Mouse (Mus musculus) intestine, postnatal 0 days (tissue): ENCODE data around the gene Xntrpc. TPM values are rescaled to one million over a fixed set of nuclear protein-coding genes. Genes with fewer than 3 reads are reported as not detected.
A peak's percentile ranks its signal among the peaks of the same experiment; 100 is the strongest.

Experiments
- ATAC-seq: fragments of 200-750 bp; cut with Nextera tagmentation; 2 replicates; pipeline ENCODE4 v1.8.0; 2017; ENCODE audit warnings: mild to moderate bottlenecking, moderate TSS enrichment, moderate library complexity
- H3K27ac ChIP-seq: fragments of 300-500 bp; sonication (generic); 2 replicates; pipeline ENCODE4 v1.5.1; 2014; ENCODE audit warnings: mild to moderate bottlenecking, low read depth, low read length, moderate library complexity
- H3K27me3 ChIP-seq: fragments of 300-500 bp; sonication (generic); replicated peaks from 2 replicates; pipeline ENCODE4 v1.6.1; 2014; ENCODE audit warnings: low read length, mixed read lengths; ENCODE audit not compliant: control insufficient read depth, insufficient read depth
- H3K36me3 ChIP-seq: fragments of 300-500 bp; sonication (generic); 2 replicates; pipeline ENCODE4 v1.6.1; 2014; ENCODE audit warnings: mild to moderate bottlenecking, moderate library complexity; ENCODE audit not compliant: control insufficient read depth, insufficient read depth
- H3K4me1 ChIP-seq: fragments of 300-500 bp; sonication (generic); replicated peaks from 2 replicates; pipeline ENCODE4 v1.6.1; 2014; ENCODE audit warnings: antibody characterized with exemption, low read length, mixed read lengths; ENCODE audit not compliant: control insufficient read depth, insufficient read depth
- H3K4me2 ChIP-seq: fragments of 300-500 bp; sonication (generic); replicated peaks from 2 replicates; pipeline ENCODE4 v1.6.1; 2014; ENCODE audit warnings: low read depth, mild to moderate bottlenecking, moderate library complexity
- H3K4me3 ChIP-seq: fragments of 300-500 bp; sonication (generic); 2 replicates; pipeline ENCODE4 v1.5.1; 2014; ENCODE audit warnings: low read depth, low read length
- H3K9ac ChIP-seq: fragments of 300-500 bp; sonication (generic); 2 replicates; pipeline ENCODE4 v1.6.1; 2014; ENCODE audit warnings: mild to moderate bottlenecking, low read depth, low read length
- H3K9me3 ChIP-seq: fragments of 300-500 bp; sonication (generic); 2 replicates; pipeline ENCODE4 v1.6.1; 2016; ENCODE audit warnings: mixed run types; ENCODE audit not compliant: control insufficient read depth
- CTCF ChIP-seq: sonication (generic); IDR thresholded peaks from 2 replicates; pipeline ENCODE4 v1.5.1; 2016; ENCODE audit warnings: low read depth, mild to moderate bottlenecking, control low read depth, antibody characterized with exemption, moderate library complexity
- WGBS: fragments of 180-500 bp; shearing (Covaris S2); extraction: QIAGEN DNeasy Blood & Tissue Kit; methylation state at CpG from one replicate; pipeline ENCODE4 v1.1.7; 2014; 5-methylcytosine and 5-hydroxymethylcytosine counted together
- polyA plus RNA-seq: library from polyadenylated mRNA; unstranded; fragments of >200 nt; fragmentation: Nextera tagmentation; extraction: Ambion mirVana; gene quantifications from 2 replicates; pipeline ENCODE4 v1.2.1, GENCODE M21; 2015

Gene Xntrpc
- polyA plus RNA-seq, 1 experiment from 2014 or later, result not detected

DNA sequence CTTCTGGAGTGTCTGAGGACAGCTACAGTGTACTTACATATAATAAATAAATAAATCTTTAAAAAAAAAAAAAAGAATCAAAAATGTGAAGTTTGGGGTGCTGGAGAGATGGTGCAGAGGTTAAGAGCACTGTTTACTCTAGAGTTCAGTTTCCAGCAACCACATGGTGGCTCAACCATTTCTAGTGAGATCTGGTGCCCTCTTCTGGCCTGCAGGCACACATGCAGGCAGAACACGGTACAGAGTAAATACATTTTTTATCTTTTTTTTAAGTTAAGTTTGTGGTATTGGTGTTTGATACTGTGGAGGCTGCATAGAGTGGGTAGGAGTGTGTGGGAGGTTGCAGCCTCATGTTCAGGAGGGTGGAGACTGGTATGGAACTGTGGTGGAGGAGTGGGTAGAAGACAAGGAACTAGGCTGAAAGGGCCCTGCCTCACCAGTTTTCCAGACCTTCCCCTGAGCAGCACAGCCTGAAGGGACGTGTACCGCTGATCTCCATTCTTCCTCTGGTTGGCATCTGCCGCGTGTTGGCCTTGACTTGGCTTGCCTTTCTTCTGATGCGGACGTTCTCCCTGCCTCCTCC lies 11.3 kb downstream of the Xntrpc start:
- WGBS, result 78% methylated on average over 7 of the region's 7 CpGs
- no peak for ATAC-seq

DNA sequence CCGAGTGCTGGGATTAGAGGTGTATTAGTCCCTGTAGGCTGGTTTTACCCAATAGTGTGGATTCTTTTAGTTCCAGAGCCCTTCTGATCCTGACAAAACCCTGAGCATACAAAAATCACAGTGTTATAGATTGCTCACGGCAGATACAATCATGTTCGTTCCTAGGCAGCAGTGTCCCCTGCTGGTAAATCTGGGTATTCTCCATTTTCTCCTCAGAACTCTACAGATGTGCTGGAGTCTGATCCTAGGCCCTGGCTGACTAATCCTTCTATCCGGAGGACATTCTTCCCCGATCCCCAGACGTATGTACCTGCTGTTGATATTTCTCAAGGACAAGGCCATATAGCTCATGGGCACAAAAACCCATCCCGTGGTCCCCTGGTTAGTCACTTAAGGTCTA lies 13.0 kb downstream of the Xntrpc start:
- ATAC-seq, result no peak
- Histone ChIP-seq H3K4me3 (no peak overlapping the region), H3K27me3 (no peaks in the 10 kb centered on the region), H3K4me2 (no peak overlapping the region), H3K9me3 (no peaks in the 10 kb centered on the region), H3K4me1 (no peaks in the 10 kb centered on the region), H3K36me3 (peaks cover 63% of the 10 kb centered on the region), H3K9ac (no peak overlapping the region), H3K27ac (no peak overlapping the region)
- 69% methylated on average over 7 of the region's 7 CpGs for WGBS
- TF ChIP-seq CTCF, result peak; percentile 90

More for the DNA sequence above, 11.3 kb downstream of the Xntrpc start:
- no peak overlapping the region for H3K9ac ChIP-seq
- H3K36me3 ChIP-seq, result peaks cover 63% of the 10 kb centered on the region
- no peaks in the 10 kb centered on the region for H3K4me1 ChIP-seq
- peak; percentile 76 for TF ChIP-seq CTCF
- H3K27ac ChIP-seq, result no peak overlapping the region
- no peak overlapping the region for H3K4me2 ChIP-seq
- no peaks in the 10 kb centered on the region for H3K9me3 ChIP-seq
- no peak overlapping the region for H3K4me3 ChIP-seq
- no peaks in the 10 kb centered on the region for H3K27me3 ChIP-seq

- H3K9ac ChIP-seq, result no peak overlapping the region
- peaks cover 53% of the 10 kb centered on the region for H3K36me3 ChIP-seq
- 83% methylated on average over 8 of the region's 8 CpGs for WGBS
These were observed 14.8 kb downstream of the Xntrpc start for GRCm38 (mm10) chr7:102080311-102080710.

DNA sequence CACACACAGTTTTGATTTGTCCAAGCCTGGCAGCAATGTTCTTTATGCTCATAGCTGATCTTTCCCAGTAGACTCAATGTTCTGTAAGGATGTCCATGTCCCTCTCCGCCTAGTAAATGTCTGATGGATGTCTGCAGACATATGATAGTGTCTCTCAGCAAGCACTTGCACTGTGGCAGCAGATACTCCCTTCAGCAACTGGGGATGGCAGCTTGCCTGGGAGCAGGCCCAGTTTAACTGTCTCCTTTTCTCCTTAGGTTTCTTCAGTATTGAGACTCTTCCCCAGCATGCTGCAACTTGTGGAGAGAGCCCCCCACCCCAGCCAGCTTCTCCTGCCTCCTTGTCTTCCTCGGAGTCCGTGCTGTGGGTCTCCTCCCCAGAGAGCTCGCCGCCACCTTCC lies 16.3 kb downstream of the Xntrpc start:
- H3K9me3 ChIP-seq, result no peaks in the 10 kb centered on the region
- no peaks in the 10 kb centered on the region for H3K4me1 ChIP-seq
- H3K27me3 ChIP-seq, result no peaks in the 10 kb centered on the region
- ATAC-seq, result no peak
- H3K4me3 ChIP-seq, result no peak overlapping the region
- no peak for TF ChIP-seq CTCF
- H3K4me2 ChIP-seq, result no peak overlapping the region
- no peak overlapping the region for H3K27ac ChIP-seq
- WGBS, result 96% methylated on average over 5 of the region's 5 CpGs
- H3K9ac ChIP-seq, result no peak overlapping the region
- peaks cover 46% of the 10 kb centered on the region for H3K36me3 ChIP-seq

More at GRCm38 (mm10) chr7:102080311-102080710, 14.8 kb downstream of the Xntrpc start:
- no peak for ATAC-seq
- H3K27ac ChIP-seq, result no peak overlapping the region
- H3K4me2 ChIP-seq, result no peak overlapping the region
- H3K4me3 ChIP-seq, result no peak overlapping the region
- H3K4me1 ChIP-seq, result no peaks in the 10 kb centered on the region
- TF ChIP-seq CTCF, result no peak
- no peaks in the 10 kb centered on the region for H3K27me3 ChIP-seq
- H3K9me3 ChIP-seq, result no peaks in the 10 kb centered on the region

DNA sequence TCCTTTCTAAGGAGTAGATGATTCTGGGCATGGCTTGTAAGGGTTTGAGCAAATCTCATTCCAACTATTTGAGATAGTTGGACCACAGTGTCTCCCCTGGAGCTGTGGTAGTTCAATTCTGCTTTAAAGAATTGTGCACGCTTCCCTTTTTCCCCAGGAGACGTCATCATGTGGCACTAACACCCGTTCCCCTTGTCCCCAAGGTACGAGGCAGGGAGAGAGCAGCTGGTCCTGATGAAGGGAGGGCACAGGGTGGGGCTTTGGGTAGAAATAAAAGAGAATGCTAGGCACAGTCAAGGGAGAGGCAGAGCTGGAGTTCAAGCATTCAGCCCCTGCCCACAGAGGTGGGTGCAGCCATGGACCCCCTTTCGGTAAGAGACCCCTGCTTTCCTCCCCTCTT lies 17.3 kb downstream of the Xntrpc start, which contains the start of gene Trpc2:
TSS of gene Trpc2 (plus strand) at position 301 of the 400 bp plus-strand sequence.
- TF ChIP-seq CTCF, result no peak
- 75% methylated on average over 5 of the region's 5 CpGs for WGBS
- Histone ChIP-seq H3K36me3 (peaks cover 40% of the 10 kb centered on the region), H3K27me3 (no peaks in the 10 kb centered on the region), H3K9ac (no peak within 1 kb of the TSS), H3K4me3 (no peak within 1 kb of the TSS), H3K9me3 (no peaks in the 10 kb centered on the region), H3K27ac (no peak within 1 kb of the TSS), H3K4me1 (no peaks in the 10 kb centered on the region), H3K4me2 (no peak within 1 kb of the TSS)
- ATAC-seq, result no peak

- peaks cover 34% of the 10 kb centered on the region for H3K36me3 ChIP-seq
- no peaks in the 10 kb centered on the region for H3K4me1 ChIP-seq
- H3K4me2 ChIP-seq, result no peak overlapping the region
- H3K27me3 ChIP-seq, result no peaks in the 10 kb centered on the region
- H3K9ac ChIP-seq, result no peak overlapping the region
- H3K4me3 ChIP-seq, result no peak overlapping the region
- TF ChIP-seq CTCF, result no peak
- ATAC-seq, result no peak
- H3K9me3 ChIP-seq, result no peaks in the 10 kb centered on the region
- WGBS, result 87% methylated on average over 25 of the region's 26 CpGs
- no peak overlapping the region for H3K27ac ChIP-seq
These were observed 18.7 kb downstream of the Xntrpc start for GRCm38 (mm10) chr7:102084041-102084696.
